Mouse (Mus musculus) cortical plate, adult 2 months (tissue): ENCODE data around the gene Tap2.

Source experiments
- CTCF ChIP-seq: fragments of 200-500 bp; IDR thresholded peaks from 2 replicates; pipeline ENCODE4 v1.5.1; 2011; ENCODE audit warnings: mild to moderate bottlenecking, control low read depth, low read length; ENCODE audit not compliant: insufficient read depth; ENCODE audit errors: extremely low read depth
- POLR2A ChIP-seq: fragments of 200-500 bp; IDR thresholded peaks from 2 replicates; pipeline ENCODE4 v1.6.1; 2011; ENCODE audit warnings: mild to moderate bottlenecking, low read length, control low read depth; ENCODE audit not compliant: insufficient read depth; ENCODE audit errors: extremely low read depth

DNA sequence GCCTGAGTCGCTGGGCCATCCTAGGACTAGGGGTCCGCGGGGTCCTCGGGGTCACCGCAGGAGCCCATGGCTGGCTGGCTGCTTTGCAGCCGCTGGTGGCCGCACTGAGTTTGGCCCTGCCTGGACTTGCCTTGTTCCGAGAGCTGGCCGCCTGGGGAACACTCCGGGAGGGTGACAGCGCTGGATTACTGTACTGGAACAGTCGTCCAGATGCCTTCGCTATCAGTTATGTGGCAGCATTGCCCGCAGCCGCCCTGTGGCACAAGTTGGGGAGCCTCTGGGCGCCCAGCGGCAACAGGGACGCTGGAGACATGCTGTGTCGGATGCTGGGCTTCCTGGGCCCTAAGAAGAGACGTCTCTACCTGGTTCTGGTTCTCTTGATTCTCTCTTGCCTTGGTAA, 15.3 kb upstream of the Tap2 start:
- TF ChIP-seq CTCF (no peak), POLR2A (no peak)
